Mouse (Mus musculus) cerebellum, adult 11-12 months (tissue): ENCODE measurements at regions not wholly inside any gene's neighbourhood (a gene's known extent, or its start where the extent isn't known, plus 50 kb on each side); places are given as distances from the start of the nearest gene placed in this dataset.

ENCODE experiments used
- DNase-seq: peaks from one replicate; pipeline ENCODE4 v3.0.0; 2022

- DNase-seq = no peak
Observed at GRCm38 (mm10) chr19:15469541-15469940, 477.6 kb downstream of the Psat1 start.

GRCm38 (mm10) chr19:15466713-15467112 is 480.4 kb downstream of the Psat1 start:
- no peak for DNase-seq

GRCm38 (mm10) chr19:15465063-15465760 is 481.9 kb downstream of the Psat1 start:
- no peak for DNase-seq

- no peak for DNase-seq
Observed at GRCm38 (mm10) chr19:15457793-15458192, 489.3 kb downstream of the Psat1 start.

GRCm38 (mm10) chr19:15456943-15457735 is 490.0 kb downstream of the Psat1 start:
- DNase-seq = no peak

- DNase-seq = no peak
Observed at GRCm38 (mm10) chr19:15448989-15449388, 498.1 kb downstream of the Psat1 start.

- DNase-seq = no peak
Observed at GRCm38 (mm10) chr19:15431798-15432197, 515.3 kb downstream of the Psat1 start.

GRCm38 (mm10) chr19:15421311-15421710 is 525.8 kb downstream of the Psat1 start:
- no peak for DNase-seq

- no peak for DNase-seq
Observed at GRCm38 (mm10) chr19:15398624-15399023, 548.5 kb downstream of the Psat1 start.

- DNase-seq = no peak
Observed at GRCm38 (mm10) chr19:15371682-15372081, 575.5 kb downstream of the Psat1 start.

GRCm38 (mm10) chr19:15366951-15367350 is 580.2 kb downstream of the Psat1 start:
- no peak for DNase-seq

- no peak for DNase-seq
Observed at GRCm38 (mm10) chr19:15357181-15357580, 590.0 kb downstream of the Psat1 start.

GRCm38 (mm10) chr19:15348356-15348755 is 598.8 kb downstream of the Psat1 start:
- DNase-seq = no peak

- no peak for DNase-seq
Observed at GRCm38 (mm10) chr19:15342229-15342628, 604.9 kb downstream of the Psat1 start.

- no peak for DNase-seq
Observed at GRCm38 (mm10) chr19:15340305-15340983, 606.7 kb downstream of the Psat1 start.

GRCm38 (mm10) chr19:15339979-15340304 is 607.2 kb downstream of the Psat1 start:
- no peak for DNase-seq

GRCm38 (mm10) chr19:15330155-15330554 is 617.0 kb downstream of the Psat1 start:
- no peak for DNase-seq

GRCm38 (mm10) chr19:15299474-15299873 is 647.7 kb downstream of the Psat1 start:
- no peak for DNase-seq

GRCm38 (mm10) chr19:15285016-15285415 is 662.1 kb downstream of the Psat1 start:
- no peak for DNase-seq

GRCm38 (mm10) chr19:15242781-15243180 is 644.9 kb upstream of the Tle4 start:
- DNase-seq = no peak

GRCm38 (mm10) chr19:15230129-15230927 is 632.5 kb upstream of the Tle4 start:
- no peak for DNase-seq

- no peak for DNase-seq
Observed at GRCm38 (mm10) chr19:15217387-15217786, 619.5 kb upstream of the Tle4 start.

- DNase-seq = no peak
Observed at GRCm38 (mm10) chr19:15214651-15215050, 616.8 kb upstream of the Tle4 start.
